9 mouse cellular contexts compared by ENCODE assay signal in genomic region chr7:45233580-45234332, GRCm38 (mm10). TPM values are rescaled to one million over a fixed set of nuclear protein-coding genes. Genes with fewer than 3 reads are reported as not detected.
DNase-seq lines count a peak whose midpoint lies in the region; ATAC-seq and TF ChIP-seq lines count a peak whose summit lies in the region.
"Had no signal": no experiment of that assay in that cellular context is flagged by ENCODE, and none has a peak within 500 bp of the region (broad histone marks: within the 10 kb centered on the region; RNA-seq: fewer than 3 reads in every experiment).

No protein-coding gene starts in this region.

- peak; percentile 10 for ATAC-seq in forebrain, postnatal 0 days
- ATAC-seq in limb, embryonic 15.5 days (ENCODE audit: insufficient number of reproducible peaks, low FRiP score, low TSS enrichment, low read depth), result no peak
- no peak; the same call in 1 of the 2 replicates for ATAC-seq in stomach, embryonic 16.5 days (ENCODE audit: insufficient read depth, low FRiP score)

- TF ChIP-seq EP300 in ES-Bruce4 (IDR thresholded peaks at IDR 0.05; ENCODE audit: insufficient read depth, low read depth, low read length), result no peak

- H3K4me3 ChIP-seq in cerebellum, adult 2 months (replicated peaks; ENCODE audit: insufficient read depth, low read depth, low read length), result no peak overlapping the region
- H3K4me3 ChIP-seq in ES-Bruce4 (ENCODE audit: low read depth, low read length), result peak overlapping the region; percentile 48
- no peak overlapping the region for H3K4me3 ChIP-seq in forebrain, postnatal 0 days (ENCODE audit: low read depth, low read length)
- 0 out of 2 replicates have a peak overlapping the region, but pooled peaks have one; percentile 30 for H3K4me3 ChIP-seq in limb, embryonic 15.5 days
- no peak overlapping the region for H3K4me3 ChIP-seq in stomach, embryonic 16.5 days (replicated peaks; ENCODE audit: low read length)
- H3K4me3 ChIP-seq: erythroblast, embryonic 14.5 days had no signal

- TF ChIP-seq CTCF in cerebellum, adult 2 months (IDR thresholded peaks at IDR 0.05; ENCODE audit: borderline replicate concordance, insufficient read depth, low read depth, low read length), result no peak
- no peak for TF ChIP-seq CTCF in ES-Bruce4 (IDR thresholded peaks at IDR 0.05; ENCODE audit: low read depth, low read length)
- TF ChIP-seq CTCF in forebrain, postnatal 0 days (IDR thresholded peaks at IDR 0.05; ENCODE audit: low read depth), result no peak

- no peaks in the 10 kb centered on the region for H3K27me3 ChIP-seq in cerebellum, adult 2 months (ENCODE audit: control insufficient read depth, insufficient read depth, low read length)
- H3K27me3 ChIP-seq in ES-Bruce4 (ENCODE audit: control insufficient read depth, insufficient read depth, low read length, poor library complexity, severe bottlenecking), result no peaks in the 10 kb centered on the region
- no peaks in the 10 kb centered on the region for H3K27me3 ChIP-seq in forebrain, postnatal 0 days (ENCODE audit: insufficient read depth, low read length)
- H3K27me3 ChIP-seq in limb, embryonic 15.5 days, result 0 out of 2 replicates have a peak, but pooled peaks cover under 1% of the 10 kb centered on the region
- peaks cover 7% of the 10 kb centered on the region for H3K27me3 ChIP-seq in stomach, embryonic 16.5 days (ENCODE audit: control insufficient read depth, insufficient read depth, low read length)

- H3K4me1 ChIP-seq in cerebellum, adult 2 months (ENCODE audit: control insufficient read depth, insufficient read depth, low read length), result peaks cover 6% of the 10 kb centered on the region
- H3K4me1 ChIP-seq in ES-Bruce4 (ENCODE audit: control insufficient read depth, insufficient read depth, low read length), result peaks cover 7% of the 10 kb centered on the region
- 0 out of 2 replicates have a peak, but pooled peaks cover 6% of the 10 kb centered on the region for H3K4me1 ChIP-seq in forebrain, postnatal 0 days (ENCODE audit: insufficient read depth)
- peaks cover 32% of the 10 kb centered on the region for H3K4me1 ChIP-seq in limb, embryonic 15.5 days
- H3K4me1 ChIP-seq in stomach, embryonic 16.5 days (ENCODE audit: control insufficient read depth, insufficient read depth, low read length), result peaks cover 23% of the 10 kb centered on the region

- peak overlapping the region; percentile 27 for H3K4me2 ChIP-seq in forebrain, postnatal 0 days (ENCODE audit: low read depth)
- H3K4me2 ChIP-seq in limb, embryonic 15.5 days, result peak overlapping the region; percentile 50
- peak overlapping the region; percentile 51 for H3K4me2 ChIP-seq in stomach, embryonic 16.5 days (ENCODE audit: low read depth, low read length)

- H3K9ac ChIP-seq in ES-Bruce4 (ENCODE audit: low read depth, poor library complexity, severe bottlenecking), result peak overlapping the region; percentile 16; the same call in 1 of the 2 replicates
- 0 out of 2 replicates have a peak overlapping the region, but pooled peaks have one; percentile 1 for H3K9ac ChIP-seq in forebrain, postnatal 0 days
- peak overlapping the region; percentile 14; the same call in 1 of the 2 replicates for H3K9ac ChIP-seq in limb, embryonic 15.5 days
- H3K9ac ChIP-seq in stomach, embryonic 16.5 days (ENCODE audit: low read length), result peak overlapping the region; percentile 44; the same call in 1 of the 2 replicates

- DNase-seq in cerebellum, adult 2 months, result peak; percentile 29 to 32
- DNase-seq in cerebellum, adult 8-10 months, result no peak
- DNase-seq in forebrain, postnatal 0 days, result peak; percentile 41
- peak; percentile 39 for DNase-seq in kidney, postnatal 10 days
- no peak for DNase-seq in thymus, postnatal 36 days

- TF ChIP-seq POLR2A in cerebellum, adult 2 months (IDR thresholded peaks at IDR 0.05; ENCODE audit: borderline replicate concordance, insufficient read depth, low read length), result no peak
- TF ChIP-seq POLR2A in ES-Bruce4 (IDR thresholded peaks at IDR 0.05; ENCODE audit: insufficient read depth, low read length), result no peak

- no peak overlapping the region for H3K27ac ChIP-seq in cerebellum, adult 2 months (ENCODE audit: insufficient read depth, low read length)
- H3K27ac ChIP-seq in ES-Bruce4 (ENCODE audit: insufficient read depth, low read length), result no peak overlapping the region
- H3K27ac ChIP-seq in forebrain, postnatal 0 days (ENCODE audit: low read depth, low read length), result no peak overlapping the region
- peak overlapping the region; percentile 44; the same call in 1 of the 2 replicates for H3K27ac ChIP-seq in limb, embryonic 15.5 days
- 0 out of 2 replicates have a peak overlapping the region, but pooled peaks have one; percentile 43 for H3K27ac ChIP-seq in stomach, embryonic 16.5 days (ENCODE audit: low read length)

- H3K9me3 ChIP-seq in ES-Bruce4 (replicated peaks; ENCODE audit: control insufficient read depth, insufficient read depth, low read length, poor library complexity, severe bottlenecking), result no peaks in the 10 kb centered on the region
- H3K9me3 ChIP-seq in forebrain, postnatal 0 days (ENCODE audit: low read length), result no peaks in the 10 kb centered on the region
- no peaks in the 10 kb centered on the region for H3K9me3 ChIP-seq in limb, embryonic 15.5 days
- no peaks in the 10 kb centered on the region for H3K9me3 ChIP-seq in stomach, embryonic 16.5 days (replicated peaks; ENCODE audit: control insufficient read depth, low read length)

- WGBS in cerebellum, adult 2 months, result 25% methylated on average over 20 of the region's 20 CpGs
- WGBS in forebrain, postnatal 0 days, result 23% methylated on average over 20 of the region's 20 CpGs
- 30% methylated on average over 20 of the region's 20 CpGs for WGBS in limb, embryonic 15.5 days
- WGBS in stomach, embryonic 16.5 days, result 35% methylated on average over 20 of the region's 20 CpGs

- 0 out of 2 replicates have a peak, but pooled peaks cover 5% of the 10 kb centered on the region for H3K36me3 ChIP-seq in ES-Bruce4 (ENCODE audit: control insufficient read depth, insufficient read depth, low read length, poor library complexity, severe bottlenecking)
- H3K36me3 ChIP-seq in forebrain, postnatal 0 days (ENCODE audit: insufficient read depth), result 0 out of 2 replicates have a peak, but pooled peaks cover 4% of the 10 kb centered on the region
- H3K36me3 ChIP-seq in limb, embryonic 15.5 days, result peaks cover 44% of the 10 kb centered on the region
- peaks cover 14% of the 10 kb centered on the region; the same call in 1 of the 2 replicates for H3K36me3 ChIP-seq in stomach, embryonic 16.5 days (ENCODE audit: control insufficient read depth, insufficient read depth, low read length)

RNA-seq across cellular contexts. Expression of gene Cd37, which starts 5.2 kb away (rescaled TPM):
- polyA plus RNA-seq in cerebellum, adult 2 months (2012; rRNA removed), result 3.1 and 4.3 TPM in 2 replicates
- polyA plus RNA-seq in ES-Bruce4 (2011; ENCODE audit: insufficient read depth, insufficient read length, low read depth, missing spikeins), result 2.2 and 3.4 TPM in 2 replicates
- total RNA-seq in forebrain, postnatal 0 days (2014; rRNA removed), result 0.46 and 0.62 TPM in 2 replicates
- 2.0 and 2.5 TPM in 2 replicates for polyA plus RNA-seq in forebrain, postnatal 0 days (2015; fragmentation: Nextera tagmentation; extraction: Ambion mirVana)
- 3.8 and 5.1 TPM in 2 replicates for polyA plus RNA-seq in limb, embryonic 15.5 days (2015; fragmentation: Nextera tagmentation; extraction: Ambion mirVana)
- 2.7 and 5.0 TPM in 2 replicates for polyA plus RNA-seq in stomach, embryonic 16.5 days (2015; fragmentation: Nextera tagmentation; extraction: Ambion mirVana)

RNA-seq across cellular contexts. Expression of gene Slc6a16, which starts 7.1 kb away (rescaled TPM):
- 2.6 and 3.1 TPM in 2 replicates for polyA plus RNA-seq in cerebellum, adult 2 months (2012; rRNA removed)
- polyA plus RNA-seq in ES-Bruce4 (2011; ENCODE audit: insufficient read depth, insufficient read length, low read depth, missing spikeins), result 0.55 and 0.63 TPM in 2 replicates
- total RNA-seq in forebrain, postnatal 0 days (2014; rRNA removed), result 0.24 TPM in 1 of 2 replicates, not detected in the other
- polyA plus RNA-seq in forebrain, postnatal 0 days (2015; fragmentation: Nextera tagmentation; extraction: Ambion mirVana), result 0.74 and 1.7 TPM in 2 replicates
- polyA plus RNA-seq in limb, embryonic 15.5 days (2015; fragmentation: Nextera tagmentation; extraction: Ambion mirVana), result 0.09 TPM in 1 of 2 replicates, not detected in the other
- polyA plus RNA-seq in stomach, embryonic 16.5 days (2015; fragmentation: Nextera tagmentation; extraction: Ambion mirVana), result not detected in 2 replicates
- polyA plus RNA-seq: erythroblast, embryonic 14.5 days had no signal

RNA-seq across cellular contexts. Expression of gene Tead2, which starts 18.2 kb away (rescaled TPM):
- 4.7 and 5.0 TPM in 2 replicates for polyA plus RNA-seq in cerebellum, adult 2 months (2012; rRNA removed)
- 147 and 152 TPM in 2 replicates for polyA plus RNA-seq in ES-Bruce4 (2011; ENCODE audit: insufficient read depth, insufficient read length, low read depth, missing spikeins)
- 30.6 and 40.6 TPM in 2 replicates for total RNA-seq in forebrain, postnatal 0 days (2014; rRNA removed)
- 18.4 and 22.5 TPM in 2 replicates for polyA plus RNA-seq in forebrain, postnatal 0 days (2015; fragmentation: Nextera tagmentation; extraction: Ambion mirVana)
- 131 and 134 TPM in 2 replicates for polyA plus RNA-seq in limb, embryonic 15.5 days (2015; fragmentation: Nextera tagmentation; extraction: Ambion mirVana)
- polyA plus RNA-seq in stomach, embryonic 16.5 days (2015; fragmentation: Nextera tagmentation; extraction: Ambion mirVana), result 93.9 and 101 TPM in 2 replicates

RNA-seq across cellular contexts. Expression of gene Dkkl1, which starts 21.8 kb away (rescaled TPM):
- 0.36 and 0.51 TPM in 2 replicates for polyA plus RNA-seq in cerebellum, adult 2 months (2012; rRNA removed)
- polyA plus RNA-seq in ES-Bruce4 (2011; ENCODE audit: insufficient read depth, insufficient read length, low read depth, missing spikeins), result 4.2 and 8.6 TPM in 2 replicates
- total RNA-seq in forebrain, postnatal 0 days (2014; rRNA removed), result 8.4 and 9.1 TPM in 2 replicates
- 8.9 and 12.1 TPM in 2 replicates for polyA plus RNA-seq in forebrain, postnatal 0 days (2015; fragmentation: Nextera tagmentation; extraction: Ambion mirVana)
- polyA plus RNA-seq in limb, embryonic 15.5 days (2015; fragmentation: Nextera tagmentation; extraction: Ambion mirVana), result 51.2 and 64.5 TPM in 2 replicates
- 2.1 and 4.9 TPM in 2 replicates for polyA plus RNA-seq in stomach, embryonic 16.5 days (2015; fragmentation: Nextera tagmentation; extraction: Ambion mirVana)

RNA-seq across cellular contexts. Expression of gene Ccdc155, which starts 29.1 kb away (rescaled TPM):
- polyA plus RNA-seq in cerebellum, adult 2 months (2012; rRNA removed), result 1.9 and 2.4 TPM in 2 replicates
- polyA plus RNA-seq in ES-Bruce4 (2011; ENCODE audit: insufficient read depth, insufficient read length, low read depth, missing spikeins), result 2.2 and 2.6 TPM in 2 replicates
- 0.14 and 0.46 TPM in 2 replicates for total RNA-seq in forebrain, postnatal 0 days (2014; rRNA removed)
- polyA plus RNA-seq in forebrain, postnatal 0 days (2015; fragmentation: Nextera tagmentation; extraction: Ambion mirVana), result 0.35 and 0.97 TPM in 2 replicates
- polyA plus RNA-seq in limb, embryonic 15.5 days (2015; fragmentation: Nextera tagmentation; extraction: Ambion mirVana), result 1.2 and 2.7 TPM in 2 replicates
- polyA plus RNA-seq in stomach, embryonic 16.5 days (2015; fragmentation: Nextera tagmentation; extraction: Ambion mirVana), result 0.55 and 1.5 TPM in 2 replicates

Comparison
In these comparisons a context has a peak if more than half of its experiments do, and no peak if none do; other contexts are left out.
1. DNase-seq: peak in cerebellum, adult 2 months (2 of 2), forebrain, postnatal 0 days (single experiment) and kidney, postnatal 10 days (single experiment); none in cerebellum, adult 8-10 months (single experiment) and thymus, postnatal 36 days (0 of 2).
2. H3K27ac ChIP-seq: peak in limb, embryonic 15.5 days (single experiment) and stomach, embryonic 16.5 days (single experiment); none in cerebellum, adult 2 months (single experiment), ES-Bruce4 (single experiment) and forebrain, postnatal 0 days (single experiment).
3. H3K4me3 ChIP-seq: peak in ES-Bruce4 (single experiment) and limb, embryonic 15.5 days (single experiment); none in cerebellum, adult 2 months (single experiment), forebrain, postnatal 0 days (single experiment) and stomach, embryonic 16.5 days (single experiment).
4. Peak in every context shown above with its lines, with median percentiles within 50 percentile points of each other: H3K9ac ChIP-seq and H3K4me2 ChIP-seq.